Mouse (Mus musculus): ENCODE results near the gene Dnajb6.
"Not testable (repeated sequence)": the region's sequence is repeated elsewhere in the genome, so short reads cannot be mapped to it uniquely, and the experiment has no call there.

Dnajb6 gene

GRCm38 (mm10) chr5:29770935-29771334, 35.4 kb downstream of the Dnajb6 start:
- DNase-seq, result peak; percentile 43 to 45

DNA sequence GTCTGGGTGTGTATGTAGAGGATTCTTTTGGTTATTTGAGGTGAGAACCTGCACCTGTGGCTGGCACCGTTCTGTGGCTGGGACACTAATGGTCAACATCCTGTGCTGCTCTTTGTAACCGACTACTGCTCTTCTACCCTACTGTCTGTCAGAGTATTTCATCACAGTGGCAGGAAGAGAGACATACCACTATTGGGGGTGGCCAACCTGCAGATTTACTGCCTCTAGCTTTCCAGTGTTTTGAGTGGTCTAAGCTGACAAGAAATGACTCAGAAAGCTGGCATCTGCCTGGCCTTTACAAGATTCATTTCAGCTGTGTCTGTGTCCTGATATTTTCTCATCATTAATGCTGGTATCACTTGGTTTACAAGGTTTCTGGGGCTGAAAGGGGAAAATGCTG, 36.5 kb downstream of the Dnajb6 start:
- no peak for DNase-seq

DNA sequence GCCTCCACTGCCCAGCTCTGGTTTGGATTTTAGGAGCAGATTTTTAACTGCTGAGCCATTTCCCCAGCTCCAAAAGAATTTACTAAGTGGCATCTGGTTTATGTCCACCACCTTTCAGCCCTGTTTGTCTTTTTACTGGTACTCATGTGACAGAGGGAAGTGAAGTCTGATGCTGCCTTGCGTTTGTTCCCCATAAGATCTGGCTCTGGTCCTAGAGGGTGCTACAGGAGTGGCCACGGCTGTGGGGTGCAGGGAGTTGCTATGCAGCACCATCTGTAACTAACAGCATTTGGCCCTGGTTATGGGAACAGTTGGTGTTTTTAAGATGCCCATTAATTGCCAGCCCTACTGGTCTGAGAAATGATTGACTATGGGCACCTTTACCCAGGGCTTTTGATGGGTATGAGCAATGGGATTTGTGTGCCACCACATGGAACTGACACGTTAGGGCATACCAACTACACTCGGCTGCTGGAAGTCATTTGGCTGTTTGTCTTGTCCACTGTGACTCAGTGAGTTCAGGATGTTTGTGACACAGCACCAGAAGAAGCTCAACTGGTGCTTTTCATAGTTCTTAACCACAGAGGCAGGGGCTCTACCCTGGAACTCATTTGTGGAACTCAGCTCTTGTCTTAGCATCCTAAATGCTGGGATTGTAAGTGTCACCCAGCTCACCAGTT, 37.3 kb downstream of the Dnajb6 start:
- no peak for DNase-seq

GRCm38 (mm10) chr5:29773460-29774150, 38.1 kb downstream of the Dnajb6 start:
- no peak for DNase-seq

DNA sequence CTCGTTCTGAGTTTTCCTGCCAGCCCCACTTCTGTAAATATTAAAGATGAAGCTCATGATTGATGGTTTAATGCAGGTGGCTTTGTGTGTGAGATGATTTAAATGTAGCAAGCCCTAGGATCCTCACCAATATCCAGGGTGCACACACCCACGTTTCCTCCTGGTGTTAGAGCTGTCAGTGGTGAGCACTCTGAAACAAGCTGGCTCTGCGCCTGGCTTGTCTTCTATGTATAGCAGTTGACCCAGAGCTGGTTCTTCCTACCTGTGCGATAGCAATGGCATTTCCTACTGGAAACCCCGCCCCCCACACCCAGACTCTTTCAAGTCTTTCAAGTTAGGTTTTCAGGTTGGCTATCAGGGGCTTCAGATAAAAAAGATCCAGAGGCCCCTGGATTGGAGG, 39.9 kb downstream of the Dnajb6 start:
- DNase-seq, result no peak

- no peak for DNase-seq
Observed at GRCm38 (mm10) chr5:29778029-29778428, 42.5 kb downstream of the Dnajb6 start.

GRCm38 (mm10) chr5:29779733-29780132, 44.2 kb downstream of the Dnajb6 start:
- not testable (repeated sequence) for DNase-seq

GRCm38 (mm10) chr5:29782261-29782660, 46.8 kb downstream of the Dnajb6 start:
- DNase-seq, result no peak

DNA sequence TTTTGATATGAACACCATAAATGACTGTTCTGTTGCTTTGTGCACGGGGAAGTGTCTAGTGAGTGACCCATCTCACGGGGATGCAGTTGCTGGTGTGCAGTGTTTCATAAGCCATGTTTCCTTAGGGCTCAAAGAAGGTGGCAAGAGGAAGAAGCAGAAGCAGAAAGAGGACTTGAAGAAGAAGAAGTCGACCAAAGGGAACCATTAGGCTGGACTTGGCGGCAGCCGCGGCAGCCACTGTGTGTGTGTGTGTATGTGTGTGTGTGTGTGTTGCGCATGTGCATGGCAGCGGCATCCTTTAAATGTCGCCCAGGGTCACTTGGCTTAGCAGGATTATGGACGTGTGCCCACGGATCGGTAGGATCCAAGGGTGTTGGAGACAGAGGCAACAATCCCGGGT, 49.4 kb downstream of the Dnajb6 start:
- not testable (repeated sequence) for DNase-seq

DNA sequence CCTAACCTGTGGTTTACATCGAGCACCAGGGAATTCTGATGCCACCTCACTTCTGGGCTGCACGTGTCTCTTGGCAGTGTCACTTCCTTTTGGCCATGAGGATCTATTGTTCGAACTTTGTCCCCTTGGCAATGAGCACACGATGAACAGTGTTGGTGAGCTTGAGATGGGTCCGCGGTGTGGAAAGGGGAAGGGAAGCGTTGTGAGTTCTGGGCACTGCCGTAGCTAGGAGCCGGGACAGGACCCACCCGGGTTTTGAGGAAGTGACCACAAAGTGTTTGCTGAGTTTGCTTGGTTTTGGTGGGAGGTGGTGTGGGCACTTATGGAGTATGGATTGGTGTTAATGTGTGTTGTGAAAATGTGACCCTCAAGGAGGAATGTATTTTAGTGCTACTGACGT, 50.5 kb downstream of the Dnajb6 start:
- not testable (repeated sequence) for DNase-seq

DNA sequence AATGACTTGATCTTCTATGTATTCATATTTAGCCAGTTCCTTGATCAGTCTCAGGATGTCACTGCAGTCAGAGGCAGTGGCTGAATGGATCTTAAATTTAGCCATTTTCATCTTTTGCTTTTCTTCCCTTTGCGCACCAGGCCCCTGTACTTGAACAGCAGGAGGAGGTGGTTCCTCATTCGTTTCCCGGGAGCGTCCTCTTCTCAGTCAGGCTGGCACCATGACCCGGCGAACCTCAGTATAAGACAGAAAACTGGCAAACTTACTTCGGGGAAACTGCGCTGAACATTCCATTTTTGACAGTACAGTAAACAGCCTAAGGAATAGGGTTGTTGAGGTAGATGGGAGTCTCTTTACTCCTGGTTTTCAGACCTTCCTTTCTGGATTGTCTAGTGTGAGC, 59.4 kb downstream of the Dnajb6 start:
- DNase-seq, result not testable (repeated sequence)

DNA sequence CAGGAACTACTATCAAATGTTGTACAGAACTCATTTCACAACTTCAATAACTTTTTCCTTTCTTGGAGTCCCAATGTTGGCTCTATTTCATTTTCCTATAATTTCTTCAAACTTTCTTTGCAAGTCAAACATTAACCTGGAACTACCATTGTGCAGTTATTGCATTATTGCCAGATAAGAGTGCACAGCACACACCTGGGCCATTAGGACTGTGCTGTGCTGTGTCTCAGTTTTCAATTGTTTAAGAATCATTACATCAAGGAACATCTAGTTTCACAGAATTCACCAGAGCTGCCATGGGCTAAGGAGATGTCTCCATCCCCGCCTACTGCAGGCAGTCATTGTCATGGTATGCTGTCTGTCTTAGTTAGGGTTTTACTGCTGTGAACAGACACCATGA, 73.5 kb downstream of the Dnajb6 start:
- DNase-seq, result no peak

GRCm38 (mm10) chr5:29811377-29811921, 76.0 kb downstream of the Dnajb6 start:
- not testable (repeated sequence) for DNase-seq

DNA sequence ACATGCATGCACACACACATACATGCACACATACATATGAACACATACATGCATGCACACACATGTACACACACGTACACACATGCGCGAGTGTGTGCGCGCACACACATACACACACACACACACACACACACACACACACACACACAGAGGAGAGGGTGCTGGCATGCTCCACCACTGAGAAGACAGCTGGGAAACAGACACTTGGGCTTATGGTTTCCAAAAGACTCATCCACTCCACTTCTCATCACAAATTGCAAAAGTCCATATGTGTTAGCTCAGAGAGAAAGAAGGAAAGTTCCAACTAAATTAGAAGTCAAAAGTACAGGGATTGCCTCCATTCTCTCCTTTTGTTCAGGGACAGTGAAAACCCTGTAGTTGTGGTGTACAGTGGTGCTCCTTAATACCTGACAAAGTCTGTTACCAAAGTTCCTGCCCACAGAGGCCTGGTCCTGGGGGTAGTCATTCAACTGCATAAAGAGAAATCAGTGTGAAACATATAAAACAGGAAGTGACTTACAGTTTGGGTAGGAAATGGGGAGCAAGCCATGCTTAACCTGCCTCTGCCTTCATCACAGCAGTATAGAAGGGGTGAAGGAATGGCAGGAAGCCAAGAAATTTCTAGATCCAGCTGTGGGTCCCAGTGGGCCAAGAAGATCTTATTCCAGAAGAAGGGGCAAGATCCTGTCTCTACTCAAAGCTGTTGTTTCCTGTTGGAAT, 81.2 kb downstream of the Dnajb6 start:
- DNase-seq, result no peak

DNA sequence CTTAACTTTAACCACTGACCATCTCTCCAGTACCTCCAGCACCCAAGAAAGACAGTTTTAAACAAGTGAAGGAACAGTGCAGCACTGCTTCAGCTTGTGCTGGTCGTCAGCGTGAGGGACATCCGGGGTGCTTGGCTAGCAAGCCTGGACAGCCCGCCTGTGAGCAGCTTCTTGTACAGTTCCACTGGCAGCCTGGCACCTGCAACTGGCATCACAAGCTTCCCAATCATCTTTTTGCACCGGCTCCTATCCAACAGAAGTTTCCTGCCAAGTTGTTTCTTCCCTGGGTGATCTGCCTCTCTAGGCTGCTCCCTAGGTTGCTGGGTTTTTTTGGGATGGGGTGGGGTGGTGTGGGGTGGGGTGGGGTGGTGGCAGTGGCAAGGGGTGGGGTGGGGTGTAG, 81.9 kb downstream of the Dnajb6 start:
- DNase-seq, result no peak

GRCm38 (mm10) chr5:29818287-29818686, 82.8 kb downstream of the Dnajb6 start:
- DNase-seq, result no peak

DNA sequence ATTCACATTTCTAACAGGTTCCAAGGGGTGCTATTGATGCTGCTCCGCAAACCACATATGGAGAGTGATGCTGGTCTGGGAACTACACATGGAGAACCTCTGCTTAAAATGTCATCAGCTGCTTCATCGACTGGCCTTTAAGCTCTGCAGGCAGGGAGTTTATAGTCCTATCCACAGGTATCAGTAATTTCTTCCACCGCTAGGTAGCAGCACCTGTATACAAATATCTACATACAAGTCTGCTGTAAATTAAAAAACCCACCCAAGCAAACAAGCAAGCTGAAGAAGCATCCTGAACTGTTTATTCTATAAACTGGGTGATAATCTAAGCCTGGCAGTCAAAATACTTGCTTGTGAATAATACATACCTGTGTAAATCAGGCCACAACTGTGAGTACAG, 89.3 kb downstream of the Dnajb6 start:
- DNase-seq, result peak; percentile 17 to 27

GRCm38 (mm10) chr5:29826780-29827179, 91.3 kb downstream of the Dnajb6 start:
- DNase-seq, result peak; percentile 59 to 68

- peak; percentile 15 to 22 for DNase-seq
Observed at GRCm38 (mm10) chr5:29842444-29843166, 107.1 kb downstream of the Dnajb6 start.

GRCm38 (mm10) chr5:29845038-29845437, 109.5 kb downstream of the Dnajb6 start:
- no peak for DNase-seq

DNA sequence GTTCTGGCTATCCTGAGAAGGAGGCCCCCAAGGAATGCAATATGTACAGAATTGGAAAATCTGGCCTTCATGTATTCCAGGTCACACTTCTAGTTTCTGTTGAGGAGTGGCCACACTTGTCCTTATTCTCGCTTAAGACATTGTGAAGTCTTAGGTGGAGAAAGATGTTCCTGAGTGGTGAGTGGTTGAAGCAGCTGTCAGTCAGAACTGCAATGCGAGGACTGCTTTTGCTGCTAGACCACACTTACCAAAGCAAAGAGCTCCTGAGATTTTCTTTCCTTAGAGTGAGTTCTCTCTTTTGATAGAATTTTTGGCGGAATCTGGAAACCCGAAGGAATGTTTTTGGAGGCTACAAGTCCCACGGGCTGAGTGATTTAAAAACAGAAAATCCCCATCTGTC, 112.0 kb downstream of the Dnajb6 start:
- no peak for DNase-seq

- DNase-seq, result no peak
Observed at GRCm38 (mm10) chr5:29848091-29848490, 112.6 kb downstream of the Dnajb6 start.

DNA sequence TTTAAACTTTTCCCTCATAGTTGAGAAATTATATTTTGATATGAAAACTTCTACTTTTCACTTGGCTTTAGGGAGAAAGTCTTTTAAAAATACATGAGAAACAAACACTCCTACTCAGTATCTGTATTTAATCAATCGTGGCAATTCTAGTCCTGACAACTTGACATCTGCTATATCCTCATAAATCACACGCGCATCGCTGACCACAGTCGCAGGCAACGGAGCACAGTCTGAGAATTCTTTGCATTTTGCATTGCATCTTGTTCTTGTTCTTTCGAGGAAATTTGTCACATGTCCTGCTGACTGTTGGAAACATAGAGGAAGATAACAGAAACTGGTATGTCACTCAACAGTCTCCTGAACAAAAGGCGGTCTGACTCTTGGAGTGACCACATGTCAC, 116.9 kb downstream of the Dnajb6 start:
- no peak for DNase-seq
